Mouse (Mus musculus) forebrain, embryonic 13.5 days (tissue): Measurements from ENCODE around the gene A630089N07Rik. TPM values are rescaled to one million over a fixed set of nuclear protein-coding genes. Genes with fewer than 3 reads are reported as not detected.
A peak's percentile ranks its signal among the peaks of the same experiment; 100 is the strongest.
"Not testable (repeated sequence)": the region's sequence is repeated elsewhere in the genome, so short reads cannot be mapped to it uniquely, and the experiment has no call there.

Source experiments
- ATAC-seq: fragments of 200-750 bp; cut with Nextera tagmentation; 2 replicates; pipeline ENCODE4 v1.8.0; 2017
- H3K27ac ChIP-seq: fragments of 300-500 bp; sonication (generic); 2 replicates; pipeline ENCODE4 v1.5.1; 2015; ENCODE audit warnings: inconsistent platforms, mild to moderate bottlenecking, moderate library complexity
- H3K27me3 ChIP-seq: fragments of 300-500 bp; sonication (generic); 2 replicates; pipeline ENCODE4 v1.6.1; 2015; ENCODE audit warnings: mild to moderate bottlenecking, inconsistent platforms
- H3K36me3 ChIP-seq: fragments of 300-500 bp; sonication (generic); 2 replicates; pipeline ENCODE4 v1.6.1; 2015; ENCODE audit warnings: mild to moderate bottlenecking, inconsistent platforms; ENCODE audit not compliant: poor library complexity, severe bottlenecking
- H3K4me1 ChIP-seq: fragments of 300-500 bp; sonication (generic); 2 replicates; pipeline ENCODE4 v1.6.1; 2015; ENCODE audit warnings: inconsistent platforms
- H3K4me2 ChIP-seq: fragments of 300-500 bp; sonication (generic); 2 replicates; pipeline ENCODE4 v1.6.1; 2015; ENCODE audit warnings: inconsistent platforms, mild to moderate bottlenecking, moderate library complexity
- H3K4me3 ChIP-seq: fragments of 300-500 bp; sonication (generic); 2 replicates; pipeline ENCODE4 v1.5.1; 2015; ENCODE audit warnings: mild to moderate bottlenecking, inconsistent platforms
- H3K9ac ChIP-seq: fragments of 300-500 bp; sonication (generic); 2 replicates; pipeline ENCODE4 v1.6.1; 2015; ENCODE audit warnings: mild to moderate bottlenecking, inconsistent platforms
- H3K9me3 ChIP-seq: fragments of 300-500 bp; sonication (generic); replicated peaks from 2 replicates; pipeline ENCODE4 v1.6.1; 2016; ENCODE audit warnings: inconsistent platforms
- WGBS: fragments of 180-500 bp; shearing (Covaris S2); methylation state at CpG from one replicate; pipeline ENCODE4 v1.1.7; 2015; 5-methylcytosine and 5-hydroxymethylcytosine counted together
- polyA plus RNA-seq: library from polyadenylated mRNA; unstranded; fragments of >200 nt; fragmentation: Nextera tagmentation; extraction: Ambion mirVana; gene quantifications from 2 replicates; pipeline ENCODE4 v1.2.1, GENCODE M21; 2015

Gene A630089N07Rik
- polyA plus RNA-seq: 21.7 and 23.6 TPM in 2 replicates

GRCm38 (mm10) chr16:98081889-98082818 is at the start of gene A630089N07Rik:
Gene A630089N07Rik, minus strand, starts transcription at chr16:98082450.
- H3K4me2 ChIP-seq: peak within 1 kb of the TSS; percentile 66
- H3K4me1 ChIP-seq: peaks cover 14% of the 10 kb centered on the region
- ATAC-seq: peak; percentile 98
- peak within 1 kb of the TSS; percentile 66 for H3K9ac ChIP-seq
- not testable (repeated sequence) for H3K9me3 ChIP-seq, H3K27me3 ChIP-seq, H3K36me3 ChIP-seq
- under 1% methylated on average over 25 of the region's 25 CpGs for WGBS
- peak within 1 kb of the TSS; percentile 81 for H3K4me3 ChIP-seq
- peak within 1 kb of the TSS; percentile 75 for H3K27ac ChIP-seq

- WGBS: 96% methylated on average over 11 of the region's 11 CpGs
- ATAC-seq: no peak
- no peak overlapping the region for H3K4me3 ChIP-seq
- no peaks in the 10 kb centered on the region; the same call in 1 of the 2 replicates for H3K9me3 ChIP-seq
- no peak overlapping the region for H3K4me2 ChIP-seq
- H3K27ac ChIP-seq: no peak overlapping the region
- H3K9ac ChIP-seq: no peak overlapping the region
- no peaks in the 10 kb centered on the region for H3K27me3 ChIP-seq
- H3K4me1 ChIP-seq: no peaks in the 10 kb centered on the region
- H3K36me3 ChIP-seq: no peaks in the 10 kb centered on the region
Measured at GRCm38 (mm10) chr16:98107109-98107508, 24.9 kb upstream of the A630089N07Rik start.

DNA sequence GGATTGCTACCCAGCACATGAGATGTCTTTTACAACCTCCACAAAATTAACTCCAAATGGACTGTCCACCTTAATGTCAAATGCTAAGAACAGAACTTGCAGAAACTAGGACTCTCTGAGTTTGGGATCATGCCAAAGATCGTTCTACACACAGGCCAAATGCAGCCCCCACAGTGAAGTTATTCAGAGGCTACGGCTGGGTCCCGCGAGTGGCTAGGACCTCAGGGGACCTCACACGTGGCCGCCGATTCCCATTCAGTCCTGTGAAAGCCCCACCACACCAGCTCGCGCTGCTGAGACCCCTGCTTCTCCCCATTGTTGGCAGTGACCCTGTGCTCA is 731 bp downstream of the A630089N07Rik start:
- H3K27ac ChIP-seq: peak overlapping the region; percentile 75
- peak overlapping the region; percentile 66 for H3K4me2 ChIP-seq
- H3K9me3 ChIP-seq, H3K27me3 ChIP-seq, H3K36me3 ChIP-seq, ATAC-seq: not testable (repeated sequence)
- peak overlapping the region; percentile 66 for H3K9ac ChIP-seq
- peak overlapping the region; percentile 81 for H3K4me3 ChIP-seq
- under 1% methylated on average over 9 of the region's 9 CpGs for WGBS
- H3K4me1 ChIP-seq: peaks cover 14% of the 10 kb centered on the region

DNA sequence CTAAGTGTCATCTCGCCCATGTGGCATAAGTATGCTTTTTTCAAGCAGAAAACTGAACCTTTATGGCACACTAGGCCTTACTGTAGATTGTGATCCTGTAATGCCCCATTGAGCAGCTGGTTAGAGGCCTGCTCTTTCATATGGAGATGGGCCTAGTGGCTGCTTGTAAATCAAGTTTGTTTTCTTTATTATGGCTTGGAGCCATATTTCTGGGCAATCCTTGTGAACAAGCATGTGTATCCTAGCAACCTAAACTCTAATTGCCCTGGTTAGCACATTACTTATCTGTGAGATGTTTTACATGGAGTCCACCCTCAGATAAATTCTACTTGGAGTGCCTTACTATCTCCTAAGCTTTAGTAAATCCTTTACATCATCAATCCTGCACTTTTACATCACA is 1.1 kb downstream of the A630089N07Rik start:
- Histone ChIP-seq H3K4me3 (peak overlapping the region; percentile 81), H3K9ac (peak overlapping the region; percentile 66), H3K4me2 (peak overlapping the region; percentile 66), H3K4me1 (peaks cover 14% of the 10 kb centered on the region), H3K27ac (peak overlapping the region; percentile 75; the same call in 1 of the 2 replicates)
- not testable (repeated sequence) for ATAC-seq, H3K9me3 ChIP-seq, H3K36me3 ChIP-seq, H3K27me3 ChIP-seq
- 59% methylated on average over 1 of the region's 1 CpGs for WGBS

DNA sequence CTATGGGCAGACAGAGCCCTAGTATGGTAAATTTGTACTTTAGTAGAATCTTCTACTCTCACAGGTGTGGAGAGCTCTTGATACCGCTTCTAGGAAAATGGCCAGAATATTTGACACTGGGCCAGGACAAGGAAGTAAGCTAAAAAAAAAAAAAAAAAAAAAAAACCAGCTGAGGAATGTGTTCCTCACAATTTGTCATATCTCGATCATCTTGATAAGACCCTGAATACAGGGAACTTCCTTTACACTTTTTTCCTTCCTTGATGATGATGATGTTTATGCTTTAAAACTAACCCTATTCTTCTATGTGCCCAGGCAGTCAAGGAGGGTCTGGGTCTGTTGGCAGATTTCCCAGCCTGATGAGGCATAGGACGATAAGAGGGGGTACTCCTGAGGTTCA is 2.9 kb downstream of the A630089N07Rik start:
- H3K4me1 ChIP-seq: peaks cover 14% of the 10 kb centered on the region
- peaks cover 16% of the 10 kb centered on the region for H3K9me3 ChIP-seq
- H3K27me3 ChIP-seq, H3K36me3 ChIP-seq, H3K9ac ChIP-seq, H3K4me2 ChIP-seq, ATAC-seq, H3K4me3 ChIP-seq, H3K27ac ChIP-seq: not testable (repeated sequence)
- WGBS: 94% methylated on average over 3 of the region's 3 CpGs

DNA sequence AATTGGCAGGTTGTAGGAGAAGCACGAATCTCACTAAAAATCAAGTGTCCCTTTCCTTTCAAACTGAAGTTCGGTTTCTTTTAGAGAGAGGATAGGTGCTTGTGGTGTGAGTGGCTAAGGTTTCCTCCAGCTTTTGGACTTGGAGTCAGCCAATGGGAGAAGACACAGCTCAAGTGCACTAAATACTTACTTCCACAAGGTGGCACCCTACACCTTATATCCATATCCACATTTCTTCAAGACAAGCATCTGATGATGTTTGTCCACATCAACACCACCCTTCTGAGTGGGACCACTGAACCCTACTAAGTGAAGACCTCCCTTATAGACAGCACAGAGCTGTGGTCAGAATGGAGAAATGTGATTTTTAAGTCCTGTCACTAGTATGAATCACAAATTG is 40.6 kb downstream of the A630089N07Rik start:
- H3K36me3 ChIP-seq: peaks cover 25% of the 10 kb centered on the region; the same call in 1 of the 2 replicates
- peaks cover 8% of the 10 kb centered on the region; the same call in 1 of the 2 replicates for H3K9me3 ChIP-seq
- no peak overlapping the region for H3K4me2 ChIP-seq
- no peaks in the 10 kb centered on the region for H3K27me3 ChIP-seq
- H3K9ac ChIP-seq: no peak overlapping the region
- ATAC-seq: no peak
- 87% methylated on average over 2 of the region's 2 CpGs for WGBS
- no peak overlapping the region for H3K27ac ChIP-seq
- H3K4me3 ChIP-seq: no peak overlapping the region
- no peaks in the 10 kb centered on the region for H3K4me1 ChIP-seq

DNA sequence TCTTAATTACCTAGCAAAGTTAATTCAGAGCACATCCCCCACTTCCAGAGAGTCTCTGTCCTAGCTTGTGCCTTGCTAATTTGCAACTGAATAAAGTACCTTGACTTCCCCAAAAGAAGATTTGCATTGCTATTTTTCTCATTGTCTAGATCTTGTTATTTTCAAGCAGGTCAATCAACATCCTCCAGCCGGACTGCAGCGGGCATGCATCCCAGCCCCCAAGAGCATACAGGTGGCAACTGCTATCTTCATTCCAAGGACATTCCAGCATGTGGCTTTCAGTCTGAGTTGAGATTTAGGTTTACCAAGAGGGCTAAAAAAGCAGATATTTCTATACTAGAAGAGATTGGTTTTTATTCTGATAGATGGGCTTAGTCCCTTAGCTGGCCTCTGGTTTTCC is 47.3 kb downstream of the A630089N07Rik start:
- H3K36me3 ChIP-seq: peaks cover 17% of the 10 kb centered on the region; the same call in 1 of the 2 replicates
- not testable (repeated sequence) for H3K27me3 ChIP-seq, H3K4me1 ChIP-seq, H3K4me2 ChIP-seq, H3K9me3 ChIP-seq, H3K27ac ChIP-seq, H3K4me3 ChIP-seq, H3K9ac ChIP-seq, ATAC-seq
- WGBS: 91% methylated on average over 2 of the region's 2 CpGs

GRCm38 (mm10) chr16:98026186-98026585 is 56.1 kb downstream of the A630089N07Rik start:
- H3K27me3 ChIP-seq, H3K4me3 ChIP-seq, H3K4me1 ChIP-seq, ATAC-seq, H3K27ac ChIP-seq, H3K4me2 ChIP-seq, H3K9ac ChIP-seq: not testable (repeated sequence)
- 86% methylated on average over 8 of the region's 8 CpGs for WGBS
- peaks cover 11% of the 10 kb centered on the region for H3K36me3 ChIP-seq
- H3K9me3 ChIP-seq: peaks cover 21% of the 10 kb centered on the region

DNA sequence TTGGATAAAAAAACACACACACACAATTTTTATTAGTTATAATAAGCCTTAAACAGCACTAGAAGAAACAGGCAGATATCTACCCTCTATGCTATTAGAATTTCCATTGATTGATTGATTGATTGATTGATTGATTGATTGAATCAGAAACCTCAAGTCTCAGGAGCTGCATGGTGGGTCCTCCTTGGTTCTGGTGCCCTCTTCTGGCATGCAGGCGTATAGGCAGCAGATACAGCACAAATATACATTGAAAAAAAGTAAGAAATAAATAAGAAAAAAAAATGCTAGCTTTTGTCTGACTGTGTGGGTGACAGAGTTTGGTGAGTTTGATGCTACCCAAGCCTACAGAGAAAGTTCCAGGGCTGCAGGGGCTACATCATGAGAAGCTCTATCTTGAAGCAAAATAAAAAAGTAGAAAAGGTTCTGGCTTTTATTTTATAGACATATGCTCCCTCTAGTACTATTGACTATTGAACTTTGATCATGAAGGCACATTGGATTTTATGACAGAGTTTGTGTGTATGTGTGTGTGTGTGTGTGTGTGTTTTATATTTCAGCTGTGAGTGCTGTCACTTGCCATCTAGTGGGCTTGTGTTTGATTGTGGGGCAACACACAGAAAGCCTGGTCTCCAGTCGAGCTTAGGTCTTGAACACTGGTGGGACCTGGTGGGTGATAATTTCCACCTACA is 59.4 kb downstream of the A630089N07Rik start:
- H3K4me1 ChIP-seq: no peaks in the 10 kb centered on the region
- no peak overlapping the region for H3K4me3 ChIP-seq
- no peak overlapping the region for H3K27ac ChIP-seq
- H3K9ac ChIP-seq: no peak overlapping the region
- peaks cover 29% of the 10 kb centered on the region for H3K36me3 ChIP-seq
- H3K27me3 ChIP-seq: no peaks in the 10 kb centered on the region
- peaks cover 26% of the 10 kb centered on the region for H3K9me3 ChIP-seq
- WGBS: 81% methylated on average over 2 of the region's 2 CpGs
- H3K4me2 ChIP-seq: no peak overlapping the region
- no peak for ATAC-seq

GRCm38 (mm10) chr16:98022081-98022480 is 60.2 kb downstream of the A630089N07Rik start:
- Histone ChIP-seq H3K4me3 (no peak overlapping the region), H3K4me1 (no peaks in the 10 kb centered on the region), H3K9ac (no peak overlapping the region), H3K9me3 (peaks cover 33% of the 10 kb centered on the region), H3K36me3 (peaks cover 36% of the 10 kb centered on the region), H3K4me2 (no peak overlapping the region), H3K27me3 (no peaks in the 10 kb centered on the region), H3K27ac (no peak overlapping the region)
- WGBS: 87% methylated on average over 3 of the region's 3 CpGs
- ATAC-seq: no peak

GRCm38 (mm10) chr16:97997383-97997731 is 84.9 kb downstream of the A630089N07Rik start:
- ATAC-seq: peak; percentile 84; the same call in 1 of the 2 replicates
- H3K9me3 ChIP-seq, H3K27ac ChIP-seq, H3K36me3 ChIP-seq, H3K27me3 ChIP-seq: not testable (repeated sequence)
- 0% methylated on average over 8 of the region's 8 CpGs for WGBS
- peaks cover 16% of the 10 kb centered on the region for H3K4me1 ChIP-seq
- peak overlapping the region; percentile 64 for H3K9ac ChIP-seq
- peak overlapping the region; percentile 81 for H3K4me2 ChIP-seq
- H3K4me3 ChIP-seq: peak overlapping the region; percentile 59
